Mouse (Mus musculus) left cerebral cortex, adult 18-20 months (tissue): Measurements from ENCODE around the gene H2al1o. TPM values are rescaled to one million over a fixed set of nuclear protein-coding genes. Genes with fewer than 3 reads are reported as not detected.
"Not testable (repeated sequence)": the region's sequence is repeated elsewhere in the genome, so short reads cannot be mapped to it uniquely, and the experiment has no call there.

Experiments
- DNase-seq, 2 experiments: peaks; one replicate each; pipeline ENCODE4 v3.0.0; 2021 to 2022; ENCODE audit warnings: low spot score in 2 of 2, mixed read lengths in 1 of 2
- long read RNA-seq, 2 experiments: library from polyadenylated mRNA; stranded (forward); transcript quantifications; one replicate each; pipeline ENCODE4 v2.0.0; 2021
- total RNA-seq, 2 experiments: library from RNA; stranded (reverse); gene quantifications; 2 replicates each; pipeline ENCODE4 v1.2.3; 2021

H2al1o gene
- not detected for total RNA-seq
- long read RNA-seq, experiment 1, result 0 reads
- long read RNA-seq, experiment 2, result 0 reads

GRCm38 (mm10) chrX:9572309-9572708 lies at the start of gene H2al1o:
H2al1o (minus strand) TSS chrX:9572409.
- not testable (repeated sequence) for DNase-seq

- DNase-seq, result not testable (repeated sequence)
Observed at GRCm38 (mm10) chrX:9598036-9598435, 25.8 kb upstream of the H2al1o start.

GRCm38 (mm10) chrX:9536881-9537280 lies 35.3 kb downstream of the H2al1o start:
- no peak for DNase-seq

Other genes with a start within 250 kb of the H2al1o start
- gene H2al1k, start 221.8 kb downstream of the H2al1o start, total RNA-seq, result not detected
- gene Cybb, start 84.6 kb downstream of the H2al1o start, total RNA-seq, result 1 to 10 TPM in 1 of 2 experiments, under 1 TPM in 1; 0.77 to 1.6 TPM
- gene Dynlt3, start 90.6 kb upstream of the H2al1o start, total RNA-seq, result 100 to 1,000 TPM; 118 to 130 TPM